Mouse (Mus musculus) heart, adult 11 months (tissue): ENCODE results near the gene Mast3.

Experiments
- DNase-seq: peaks from one replicate; pipeline ENCODE4 v3.0.0; 2022

The Mast3 gene

DNA sequence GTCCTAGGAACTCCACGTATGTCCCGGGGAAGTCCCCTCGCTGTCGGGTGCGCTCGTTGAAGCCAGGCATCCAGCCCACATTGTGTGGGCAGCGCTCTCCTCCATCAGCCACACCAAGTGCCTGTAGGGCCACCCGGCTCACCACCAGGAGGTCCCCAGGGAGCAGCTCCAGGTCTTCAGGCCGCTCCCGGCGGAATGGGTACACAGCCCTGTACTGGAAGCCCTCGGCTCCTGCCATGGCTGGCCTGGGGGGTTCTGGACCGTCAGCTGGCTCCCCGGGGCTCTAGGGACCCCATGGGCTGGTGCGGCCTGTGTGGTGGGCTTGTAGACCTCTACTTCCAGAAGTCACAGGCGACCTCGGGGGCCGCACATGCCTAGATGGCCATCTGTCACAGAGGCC is 30.1 kb downstream of the Mast3 start:
- DNase-seq: peak; percentile 97

DNA sequence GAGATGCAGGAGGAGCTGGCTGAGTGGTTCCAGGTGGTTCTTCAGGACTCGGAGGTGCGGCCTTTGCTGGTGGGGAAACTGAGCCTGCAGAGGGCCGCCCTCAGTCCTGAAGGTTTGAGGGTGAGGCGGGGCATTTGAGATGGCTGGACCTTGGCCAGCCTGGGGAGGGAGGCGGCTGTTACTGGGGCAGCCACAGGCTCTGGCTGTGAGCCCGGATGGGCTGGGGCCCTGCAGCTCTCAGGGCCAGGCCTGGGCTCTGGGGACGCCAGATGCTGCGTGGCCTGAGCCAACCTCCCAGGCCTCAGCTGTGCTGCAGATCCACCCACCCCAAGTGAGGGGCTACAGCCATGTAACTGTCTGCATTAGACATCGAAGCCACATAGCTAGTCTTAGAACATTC is 31.0 kb downstream of the Mast3 start:
- DNase-seq: peak; percentile 99

DNA sequence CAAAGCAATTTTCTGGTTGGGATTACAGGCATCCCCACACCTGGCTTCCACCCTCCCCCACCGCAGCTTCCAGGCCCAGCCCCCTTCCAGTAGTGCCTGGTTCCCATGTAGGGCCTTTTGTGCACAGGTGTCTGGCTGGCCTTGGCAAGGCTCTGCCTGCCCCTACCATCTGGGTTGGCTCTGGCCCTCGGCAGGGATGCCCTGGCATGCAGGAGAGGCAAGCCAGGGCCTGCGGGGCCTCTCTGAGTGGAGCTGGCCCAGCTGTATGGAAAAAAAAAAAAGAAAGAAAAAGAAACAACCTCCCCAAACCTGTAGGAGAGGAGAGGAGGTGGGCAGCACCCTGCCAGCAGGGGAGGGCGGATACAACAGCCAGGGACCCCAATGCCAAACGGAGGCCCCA is 31.4 kb downstream of the Mast3 start:
- peak; percentile 96 for DNase-seq

- no peak for DNase-seq
Measured at GRCm38 (mm10) chr8:70772890-70773289, 32.0 kb downstream of the Mast3 start.

DNA sequence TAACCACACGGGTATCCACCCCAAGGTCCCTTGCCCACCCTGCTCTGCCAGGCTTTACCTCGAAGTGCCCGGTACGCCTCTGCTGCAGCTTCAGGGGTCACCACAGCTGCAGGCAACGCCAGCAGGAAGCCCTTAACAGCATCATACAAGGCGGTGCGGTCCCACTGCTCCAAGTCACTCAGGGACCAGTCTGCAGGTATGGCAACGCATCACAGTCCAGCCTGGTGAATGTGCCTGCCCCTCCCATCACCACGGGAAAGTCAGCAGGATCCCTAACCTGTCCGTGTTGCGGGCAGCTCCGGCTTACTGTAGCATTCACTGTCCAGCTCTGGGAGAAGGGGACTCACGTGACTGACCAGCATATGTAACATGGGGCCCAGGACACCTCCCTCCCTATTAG is 32.8 kb downstream of the Mast3 start:
- DNase-seq: no peak

DNA sequence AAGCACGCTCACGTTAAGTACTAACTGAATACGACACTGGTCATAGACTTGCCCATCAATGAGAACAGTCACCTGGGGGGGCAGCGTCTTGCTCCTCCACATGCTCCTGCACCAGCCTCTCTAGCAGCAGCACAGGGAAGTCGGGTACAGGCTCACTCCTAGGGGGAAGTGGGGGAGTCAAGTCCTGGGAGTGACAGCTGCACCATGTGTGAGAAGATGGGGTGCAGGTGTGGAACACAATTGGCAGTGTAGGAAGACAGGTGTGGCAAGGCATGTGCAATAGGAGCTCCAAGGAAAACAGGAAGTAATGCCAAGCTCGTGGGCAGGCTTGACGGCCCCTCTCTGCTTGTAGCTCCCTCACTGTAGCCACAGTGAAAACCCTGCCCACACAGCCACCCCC is 33.6 kb downstream of the Mast3 start:
- DNase-seq: no peak

DNA sequence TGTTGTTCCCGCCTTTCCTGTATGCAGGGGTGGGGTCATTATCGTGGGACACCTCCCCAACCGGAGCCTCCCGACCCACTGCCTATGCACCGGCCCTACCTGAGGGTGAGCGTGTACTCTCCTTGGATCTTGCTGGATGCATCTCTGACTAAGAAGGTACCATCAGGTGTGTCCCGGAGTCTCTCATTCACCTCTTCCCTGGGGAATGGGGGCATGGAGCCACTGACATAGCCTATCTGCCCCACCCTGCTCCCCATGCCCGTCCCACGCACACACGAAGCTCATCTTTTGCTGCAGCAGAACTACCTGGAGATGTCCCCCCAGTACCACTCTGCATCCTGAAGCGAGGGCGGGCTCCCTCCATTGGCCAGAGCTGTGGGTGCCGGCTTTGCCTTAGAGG is 34.1 kb downstream of the Mast3 start:
- no peak for DNase-seq

- no peak for DNase-seq
Measured at GRCm38 (mm10) chr8:70769858-70770257, 35.0 kb downstream of the Mast3 start.

DNA sequence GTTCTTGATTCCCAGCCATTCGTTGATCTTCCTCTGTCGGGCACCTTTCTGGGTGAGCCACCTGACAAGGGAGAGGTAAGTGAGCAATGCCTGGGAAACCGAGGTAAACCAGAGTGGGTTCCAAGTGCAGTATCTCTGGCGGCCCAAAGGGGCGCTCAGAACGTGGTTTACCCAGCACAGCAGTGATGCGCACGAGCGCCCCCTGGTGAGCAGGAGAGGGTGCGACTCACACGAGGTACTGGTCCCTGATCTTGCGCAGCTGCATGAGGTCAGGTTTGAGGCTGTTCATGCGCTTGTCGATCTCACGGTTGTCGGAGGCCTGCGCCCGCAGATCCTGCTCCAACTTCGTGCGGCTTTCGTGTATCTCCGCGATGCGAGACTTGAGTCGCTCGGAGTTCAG is 35.5 kb downstream of the Mast3 start:
- DNase-seq: peak; percentile 99

- peak; percentile 97 for DNase-seq
Measured at GRCm38 (mm10) chr8:70768956-70769355, 35.9 kb downstream of the Mast3 start.

DNA sequence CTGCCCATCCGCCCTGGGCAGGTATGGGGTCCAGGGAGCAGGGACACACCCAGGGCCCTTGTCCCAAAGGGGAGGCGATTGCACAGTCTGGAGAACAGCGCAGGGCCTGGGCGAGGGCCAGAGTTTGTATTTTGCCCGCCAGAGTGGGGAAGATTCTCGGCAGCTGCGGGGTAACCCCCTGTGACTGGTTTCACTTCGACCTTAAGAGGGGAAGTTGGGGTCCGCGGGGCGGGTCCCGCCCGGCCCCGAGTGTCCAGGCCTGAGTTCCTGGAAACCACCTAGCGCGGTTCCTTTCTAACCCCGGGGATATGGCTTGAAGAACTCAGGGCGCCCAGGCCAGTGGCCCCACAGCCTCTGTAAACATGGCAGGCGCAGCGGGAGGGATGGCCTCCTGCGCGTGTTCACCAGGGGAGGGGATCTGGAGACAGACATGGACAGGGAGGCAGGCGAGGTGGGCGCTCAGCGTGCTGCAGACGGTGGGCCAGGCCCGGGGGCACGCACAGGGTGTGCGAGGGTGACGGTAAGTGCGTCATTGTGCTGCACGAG is 36.5 kb downstream of the Mast3 start:
- DNase-seq: peak; percentile 98

DNA sequence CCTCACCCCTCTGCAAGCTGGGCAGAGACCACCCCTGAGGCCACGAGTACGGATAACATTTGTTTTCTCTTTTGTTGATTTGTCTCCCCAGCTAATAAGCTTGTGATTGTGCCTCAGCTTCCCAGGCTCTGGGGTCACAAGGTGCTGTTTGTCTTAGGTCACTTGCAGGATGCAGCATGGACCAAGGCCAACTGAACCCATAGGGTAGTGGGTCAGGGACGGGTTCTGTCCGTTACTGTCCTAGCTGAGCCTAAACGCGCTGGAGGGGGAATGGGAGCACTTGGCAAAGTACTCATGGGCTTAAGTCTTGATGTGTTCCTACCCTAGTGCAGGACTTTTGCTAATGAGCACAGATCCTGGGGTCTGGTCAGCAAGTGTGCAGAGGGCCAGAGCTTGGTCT is 37.4 kb downstream of the Mast3 start:
- DNase-seq: no peak

DNA sequence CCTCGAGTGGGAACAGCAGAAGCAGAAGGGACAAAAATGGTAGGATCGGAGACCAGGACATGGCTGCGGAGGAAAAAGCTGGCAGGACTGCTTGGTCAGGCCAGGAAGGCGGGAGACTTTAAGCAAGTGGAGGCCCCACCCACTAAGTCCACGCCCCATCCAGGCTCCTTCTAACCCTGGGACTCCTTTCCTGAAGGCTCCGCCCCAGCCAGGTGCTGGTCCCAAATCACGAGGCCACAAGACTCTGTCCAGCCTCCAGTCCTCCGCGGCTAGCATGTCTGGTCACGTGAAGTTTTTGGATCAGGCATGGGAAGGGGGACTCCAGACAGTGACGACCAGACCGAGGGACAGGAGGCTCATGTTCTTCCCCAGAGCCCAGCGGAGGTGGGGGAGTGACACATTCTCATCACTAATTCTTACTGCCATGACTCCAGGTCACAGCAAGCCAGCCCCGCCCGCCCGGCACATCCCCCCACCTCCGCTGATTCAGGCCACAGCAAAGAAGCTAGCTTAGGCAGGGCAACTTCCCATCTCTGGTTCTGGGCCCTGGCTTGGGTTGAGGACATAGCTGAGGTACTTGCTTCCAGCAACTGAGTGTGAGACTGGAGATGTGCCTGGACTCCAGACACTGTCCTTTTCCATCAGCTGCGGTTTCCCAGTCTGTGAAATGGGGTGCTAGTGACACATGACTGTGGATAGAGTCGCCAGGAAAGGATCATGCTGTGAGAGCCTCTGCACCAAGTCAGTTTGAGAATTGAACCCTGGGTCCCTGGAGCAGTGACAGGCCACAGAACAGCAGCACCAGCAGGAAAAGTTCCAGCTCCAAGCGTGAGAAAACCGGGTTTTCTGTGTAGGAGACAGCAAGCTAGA is 38.0 kb downstream of the Mast3 start:
- peak; percentile 99 for DNase-seq

DNA sequence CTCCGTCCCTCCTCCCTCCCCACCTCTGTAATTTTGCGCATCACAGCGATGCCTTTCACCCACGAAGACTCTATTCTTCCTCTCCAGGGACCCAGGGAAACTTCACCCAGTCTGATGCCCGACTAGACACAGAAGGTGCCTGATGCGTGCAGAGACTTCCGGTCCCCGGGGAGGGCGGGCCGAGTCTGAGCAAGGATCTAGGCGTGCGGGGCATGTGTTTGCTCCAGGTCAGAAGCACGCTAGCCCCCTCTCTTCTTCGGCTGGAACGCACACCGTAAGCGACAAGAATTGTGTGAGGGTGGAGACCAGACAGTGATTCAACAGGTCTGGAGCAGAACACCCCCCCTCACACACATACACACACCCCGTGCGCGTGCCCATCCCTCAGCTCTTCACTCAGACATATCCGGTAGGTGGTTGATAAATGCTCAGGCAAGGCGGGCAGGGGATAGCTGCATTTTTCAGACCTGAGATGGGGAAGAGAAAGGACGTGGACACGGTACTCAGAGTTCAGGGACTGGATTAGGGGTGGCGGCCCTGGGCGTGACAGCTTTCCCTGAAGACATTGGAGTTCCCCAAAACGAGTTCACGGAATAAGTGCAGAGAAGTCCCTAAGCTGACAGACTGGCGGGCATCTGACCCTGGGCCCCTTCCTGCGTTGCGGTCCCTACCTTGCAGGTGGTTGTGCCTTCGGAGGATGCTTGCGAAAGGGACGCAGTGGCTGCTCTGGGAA is 38.9 kb downstream of the Mast3 start:
- DNase-seq: no peak

DNA sequence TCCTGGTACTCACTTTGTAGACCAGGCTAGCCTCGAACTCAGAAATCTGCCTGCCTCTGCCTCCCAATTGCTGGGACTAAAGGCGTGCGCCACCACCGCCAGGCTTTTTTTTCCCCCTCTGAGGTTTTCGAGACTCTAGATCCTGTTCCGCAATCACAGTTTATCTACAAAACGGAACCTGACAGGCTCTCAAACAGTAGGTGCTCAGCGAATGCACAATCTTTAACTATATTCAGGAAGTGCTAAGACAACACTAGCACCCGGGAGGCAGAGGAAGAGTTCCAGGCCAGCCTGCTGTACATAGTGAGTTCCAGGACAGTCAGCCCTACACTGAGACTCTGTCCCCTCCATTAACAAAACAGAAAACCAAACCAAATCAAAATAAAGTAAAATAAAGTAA is 39.5 kb downstream of the Mast3 start:
- no peak for DNase-seq

- DNase-seq: no peak
Measured at GRCm38 (mm10) chr8:70764676-70765075, 40.2 kb downstream of the Mast3 start.

DNA sequence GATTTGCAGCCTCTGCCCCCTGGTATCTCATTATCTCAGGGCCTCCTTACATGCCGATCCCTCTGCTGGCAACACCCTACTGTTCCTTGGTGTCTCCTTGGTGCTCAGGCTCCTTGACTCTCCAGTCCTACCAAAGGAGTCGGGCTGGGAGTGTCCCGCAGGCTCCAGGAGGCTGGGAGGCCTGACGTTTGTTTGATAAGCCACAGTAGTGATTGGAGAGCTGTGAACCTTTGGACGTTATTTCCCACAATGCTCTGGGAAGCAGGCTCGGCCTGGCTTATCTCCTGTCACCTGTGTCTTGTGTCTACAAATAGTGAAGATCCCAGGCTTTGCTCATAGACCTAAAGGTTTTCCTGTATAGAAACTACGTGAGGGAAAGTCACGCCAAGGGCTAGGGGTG is 40.8 kb downstream of the Mast3 start:
- no peak for DNase-seq

GRCm38 (mm10) chr8:70763354-70763753 is 41.5 kb downstream of the Mast3 start:
- no peak for DNase-seq

DNA sequence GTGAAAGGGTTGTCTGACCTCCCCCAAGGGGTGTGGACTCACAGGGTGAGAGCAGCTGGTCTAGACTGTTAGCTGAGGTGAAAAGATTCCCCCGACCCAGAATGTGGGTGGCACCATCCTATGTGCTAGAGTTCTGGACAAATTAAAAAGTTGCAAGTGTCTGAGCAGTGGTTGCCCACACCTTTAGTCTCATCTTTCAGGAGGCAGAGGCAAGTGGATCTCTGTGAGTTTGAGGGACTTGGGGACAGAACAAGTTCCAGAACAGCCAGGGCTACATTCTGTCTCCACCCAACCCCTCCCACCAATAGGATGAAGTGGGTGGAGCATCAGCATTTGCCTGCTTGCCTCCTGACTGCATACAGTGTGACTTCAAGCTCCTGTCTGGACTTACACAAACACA is 42.7 kb downstream of the Mast3 start:
- DNase-seq: no peak

DNA sequence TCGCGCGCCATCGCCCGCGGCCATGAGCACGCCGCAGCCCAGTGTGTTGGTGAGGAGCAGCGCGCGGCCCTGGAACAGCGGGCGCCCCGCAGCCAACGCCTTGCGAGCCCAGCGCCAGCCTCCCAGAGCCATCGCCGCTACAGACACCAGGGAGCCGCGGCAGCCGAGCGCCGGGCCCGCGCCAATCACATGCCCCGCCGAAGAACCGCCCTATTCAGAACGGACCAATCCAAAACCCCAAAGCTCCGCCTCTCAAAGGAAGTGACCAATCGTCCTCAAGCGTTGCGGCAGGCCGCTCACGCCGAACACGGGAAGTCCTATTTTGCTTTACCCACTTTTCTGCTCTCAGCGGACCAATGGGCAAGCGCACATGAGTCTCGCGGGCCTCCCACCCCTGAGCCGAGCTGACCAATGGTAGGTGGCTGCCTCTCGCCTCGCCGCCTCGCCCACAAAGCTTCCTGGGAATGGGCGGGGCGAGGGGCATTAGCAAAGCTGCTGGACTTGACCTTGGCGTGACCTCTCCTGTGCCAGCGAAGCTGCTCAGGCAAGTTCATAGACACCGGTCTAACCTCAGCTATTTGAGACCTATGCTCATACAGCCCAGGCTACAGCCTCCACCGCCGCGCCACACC is 44.0 kb downstream of the Mast3 start, which contains the start of gene Mpv17l2:
Mpv17l2 (minus strand) TSS at position 172 of the 632 bp plus-strand sequence.
- peak; percentile 100 for DNase-seq

DNA sequence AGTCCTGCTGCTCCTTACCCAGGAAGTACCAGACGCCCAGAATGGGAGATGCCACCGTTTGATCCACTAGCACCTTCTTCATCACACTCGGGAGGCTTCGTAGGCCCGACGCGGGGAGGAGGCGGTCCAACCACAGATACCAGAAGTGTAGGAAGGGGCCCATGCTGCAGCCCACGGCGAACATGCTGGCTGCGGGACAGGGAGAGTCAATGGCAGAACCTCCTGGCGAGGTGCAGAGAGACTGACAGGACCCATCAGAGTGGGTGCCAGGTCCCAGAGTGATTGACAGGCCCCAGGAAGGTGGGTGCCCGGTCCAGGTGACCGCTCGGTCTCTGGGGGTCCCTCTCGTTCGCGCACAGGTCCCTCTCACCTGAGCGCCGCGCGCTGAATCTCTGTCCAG is 44.5 kb downstream of the Mast3 start:
- DNase-seq: no peak

GRCm38 (mm10) chr8:70758616-70759561 is 46.0 kb downstream of the Mast3 start:
- peak; percentile 96 for DNase-seq
